Mouse (Mus musculus): ENCODE data around the gene R3hdm2.

DNA sequence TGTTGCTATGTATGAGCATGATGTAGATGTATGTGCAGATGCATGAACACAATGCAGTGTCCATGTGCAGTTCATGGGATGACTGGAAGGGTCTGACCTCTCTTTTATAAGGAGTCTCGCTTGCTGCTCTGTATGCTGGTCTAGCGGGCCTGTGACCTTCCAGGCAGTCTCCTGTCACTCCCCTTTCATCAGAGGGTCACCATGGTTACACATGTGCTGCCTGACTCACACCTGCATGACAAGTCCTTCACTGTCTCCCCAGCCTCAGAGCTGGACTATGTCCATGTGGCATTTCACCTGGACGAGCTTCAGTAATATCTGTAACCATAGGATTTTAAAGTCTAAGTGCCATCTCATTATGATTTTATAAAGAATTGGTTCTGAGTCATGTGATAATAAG is 34.0 kb downstream of the R3hdm2 start:
- no peak for TF ChIP-seq CTCF (IDR thresholded peaks at IDR 0.05; ENCODE audit: borderline replicate concordance, insufficient read depth, low read length)
- no peak for TF ChIP-seq POLR2A (IDR thresholded peaks at IDR 0.05; ENCODE audit: low read depth, low read length)
